Mouse (Mus musculus) thymus, postnatal 10 days (tissue): Measurements from ENCODE around the gene Phykpl.
"Not testable (repeated sequence)": the region's sequence is repeated elsewhere in the genome, so short reads cannot be mapped to it uniquely, and the experiment has no call there.

Experiments
- DNase-seq, 2 experiments: peaks; one replicate each; pipeline ENCODE4 v3.0.0; 2021; ENCODE audit warnings: low spot score in 2 of 2

Phykpl gene

DNA sequence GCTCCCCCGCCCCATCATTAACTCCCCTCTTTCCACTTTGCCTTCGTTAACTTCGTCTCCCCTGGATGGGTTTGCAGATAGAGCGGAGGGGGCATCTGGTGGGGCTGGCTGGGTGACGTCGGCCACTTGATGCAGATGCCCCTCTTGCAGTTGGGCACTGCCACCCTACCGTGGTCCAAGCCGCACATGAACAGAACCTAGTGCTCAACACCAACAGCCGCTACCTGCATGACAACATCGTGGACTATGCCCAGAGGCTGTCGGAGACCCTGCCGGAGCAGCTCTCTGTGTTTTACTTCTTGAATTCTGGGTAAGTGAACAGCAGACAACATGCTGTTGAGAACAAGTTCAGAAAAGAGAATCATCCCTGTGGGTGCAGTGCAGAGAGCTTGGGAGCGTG lies 1.9 kb downstream of the Phykpl start:
- DNase-seq: no peak

DNA sequence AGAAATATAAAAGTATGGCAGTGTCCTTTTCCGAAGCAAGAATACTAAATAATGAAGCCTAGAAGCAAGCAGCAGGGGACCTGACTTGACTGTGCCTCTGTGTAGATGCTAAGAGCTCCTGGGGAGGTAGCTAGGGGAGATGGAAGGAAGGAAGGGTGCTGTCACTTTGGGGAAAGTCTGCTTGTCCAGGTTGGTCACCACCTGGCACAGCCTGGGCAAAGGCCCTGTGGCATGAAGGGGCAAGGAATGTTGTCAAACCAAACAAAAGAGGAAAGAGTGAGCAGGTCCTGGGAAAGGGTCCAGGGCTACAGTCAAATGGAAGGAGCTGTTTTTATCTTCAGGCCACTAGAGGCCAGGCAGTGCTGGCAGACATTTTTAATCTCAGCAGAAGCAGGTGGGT lies 2.5 kb downstream of the Phykpl start:
- no peak for DNase-seq

DNA sequence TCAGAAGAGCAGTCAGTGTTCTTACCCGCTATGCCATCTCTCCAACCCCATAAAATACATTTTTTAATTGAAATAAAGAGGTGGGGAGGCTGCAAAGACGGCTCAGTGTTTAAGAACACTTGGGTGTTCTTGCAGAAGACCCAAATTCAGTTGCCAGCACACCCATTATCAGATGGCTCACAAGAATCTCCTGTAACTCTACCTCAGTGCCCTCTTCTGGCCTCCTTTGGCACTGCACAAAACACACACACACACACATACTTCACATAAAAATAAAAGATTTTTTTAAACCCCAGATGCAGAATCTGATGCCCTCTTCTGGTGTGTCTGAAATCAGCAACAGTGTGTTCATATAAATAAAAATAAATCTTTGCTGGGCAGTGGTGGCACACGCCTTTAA lies 4.3 kb downstream of the Phykpl start:
- no peak for DNase-seq

DNA sequence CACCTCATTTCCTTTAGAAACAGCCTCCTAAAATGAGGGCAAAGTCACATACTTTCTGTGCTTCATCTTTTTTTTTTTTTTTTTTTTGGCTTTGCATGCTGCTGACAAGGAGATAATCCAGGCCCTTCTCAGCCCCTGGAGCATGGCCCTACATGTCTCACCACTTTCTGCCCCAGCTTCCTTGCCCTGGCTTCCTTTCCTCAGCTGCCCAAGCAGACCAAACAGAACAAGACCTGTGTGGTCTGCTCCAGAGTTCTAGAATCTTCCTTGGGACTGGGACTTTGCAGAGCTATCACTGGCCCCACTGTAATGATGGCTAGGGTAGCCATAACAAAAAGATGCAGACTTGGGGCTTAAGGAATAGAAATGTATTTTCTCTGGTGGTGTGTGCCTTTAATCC lies 5.4 kb downstream of the Phykpl start:
- DNase-seq: no peak

DNA sequence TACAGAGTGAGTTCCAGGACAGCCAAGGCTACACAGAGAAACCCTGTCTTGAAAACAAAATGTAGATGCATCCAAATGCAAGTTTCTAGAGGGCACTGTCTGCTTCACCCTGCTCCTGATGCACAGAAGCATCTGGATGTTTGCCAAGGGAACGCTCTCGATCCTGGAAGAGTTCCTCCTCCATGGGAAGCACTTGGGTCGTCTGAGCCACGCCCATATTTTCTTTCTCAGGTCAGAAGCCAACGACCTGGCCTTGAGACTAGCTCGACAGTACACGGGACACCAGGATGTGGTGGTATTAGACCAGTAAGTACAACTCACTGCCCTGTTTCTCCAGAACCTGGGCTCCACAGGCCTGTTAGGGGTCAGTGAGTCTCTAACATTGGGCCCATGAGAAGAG lies 6.6 kb downstream of the Phykpl start:
- no peak for DNase-seq

DNA sequence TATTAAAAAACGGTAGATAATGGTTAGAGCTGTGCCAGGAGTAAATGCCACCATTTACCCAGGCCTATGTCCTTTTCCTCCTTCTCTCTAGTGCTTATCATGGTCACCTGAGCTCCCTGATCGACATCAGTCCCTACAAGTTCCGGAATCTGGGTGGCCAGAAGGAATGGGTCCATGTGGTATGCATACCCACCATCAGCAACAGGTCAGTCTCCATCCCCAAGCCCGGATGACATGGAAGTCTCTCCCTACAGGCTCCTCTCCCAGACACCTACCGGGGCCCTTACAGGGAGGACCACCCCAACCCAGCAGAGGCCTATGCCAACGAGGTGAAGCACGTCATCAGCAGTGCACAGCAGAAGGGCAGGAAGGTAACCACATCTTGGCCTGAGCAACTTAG lies 7.4 kb downstream of the Phykpl start:
- no peak for DNase-seq

DNA sequence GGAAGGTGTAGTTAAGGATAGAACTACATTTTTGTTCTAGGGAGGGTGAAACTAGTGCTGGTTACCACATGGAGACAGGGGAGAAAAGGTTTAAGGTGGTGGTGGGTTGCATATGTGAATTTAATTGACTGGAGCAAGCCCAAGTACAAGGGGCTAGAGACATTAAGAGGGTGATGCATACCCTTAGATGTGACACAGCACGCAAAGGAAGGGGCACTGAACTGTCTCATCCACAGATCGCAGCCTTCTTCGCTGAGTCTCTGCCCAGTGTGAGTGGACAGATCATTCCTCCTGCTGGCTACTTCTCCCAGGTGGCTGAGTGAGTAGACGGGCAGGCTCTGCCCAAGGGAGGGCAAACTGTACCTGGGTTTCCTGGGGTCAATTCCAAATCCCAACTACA lies 8.8 kb downstream of the Phykpl start:
- no peak for DNase-seq

DNA sequence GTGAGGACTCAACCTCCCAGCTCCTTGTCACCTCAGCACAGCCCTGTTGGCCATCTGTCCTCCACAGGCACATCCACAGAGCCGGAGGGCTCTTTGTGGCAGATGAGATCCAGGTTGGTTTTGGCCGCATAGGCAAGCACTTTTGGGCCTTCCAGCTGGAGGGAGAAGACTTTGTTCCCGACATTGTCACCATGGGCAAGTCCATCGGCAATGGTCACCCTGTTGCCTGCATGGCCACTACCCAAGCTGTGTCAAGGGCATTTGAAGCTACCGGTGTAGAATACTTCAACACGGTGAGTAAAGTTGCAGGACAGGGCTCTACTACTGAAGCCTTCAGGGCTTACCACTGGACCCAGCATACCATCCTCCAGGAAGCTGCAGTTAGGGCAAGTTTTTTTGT lies 9.3 kb downstream of the Phykpl start:
- DNase-seq: no peak

DNA sequence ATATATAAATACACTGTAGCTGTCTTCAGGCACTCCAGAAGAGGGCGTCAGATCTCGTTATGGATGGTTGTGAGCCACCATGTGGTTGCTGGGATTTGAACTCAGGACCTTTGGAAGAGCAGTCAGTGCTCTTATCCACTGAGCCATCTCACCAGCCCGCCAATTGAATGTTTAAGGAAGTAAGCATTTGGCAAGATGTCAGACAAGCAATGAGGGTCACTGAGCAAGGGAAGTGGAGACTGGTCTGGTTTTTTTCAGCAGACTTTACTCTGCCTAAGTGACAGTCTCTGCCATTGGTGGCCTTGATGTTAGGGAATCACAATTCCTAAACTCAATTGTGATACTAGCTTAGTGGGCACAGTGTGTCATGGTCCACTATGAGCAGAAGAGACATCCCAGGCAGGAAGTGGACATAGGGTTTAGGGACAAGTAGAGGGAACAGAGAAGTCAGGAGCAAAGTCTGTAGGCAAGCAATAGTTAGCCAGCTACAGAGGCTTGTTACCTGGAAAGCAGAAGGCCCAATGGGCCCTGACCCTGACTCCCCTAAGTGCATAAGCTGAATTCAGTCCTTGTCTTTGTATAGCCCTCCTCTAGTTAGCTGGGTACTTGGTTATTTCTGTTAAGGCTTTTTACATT lies 10.3 kb downstream of the Phykpl start:
- no peak for DNase-seq

DNA sequence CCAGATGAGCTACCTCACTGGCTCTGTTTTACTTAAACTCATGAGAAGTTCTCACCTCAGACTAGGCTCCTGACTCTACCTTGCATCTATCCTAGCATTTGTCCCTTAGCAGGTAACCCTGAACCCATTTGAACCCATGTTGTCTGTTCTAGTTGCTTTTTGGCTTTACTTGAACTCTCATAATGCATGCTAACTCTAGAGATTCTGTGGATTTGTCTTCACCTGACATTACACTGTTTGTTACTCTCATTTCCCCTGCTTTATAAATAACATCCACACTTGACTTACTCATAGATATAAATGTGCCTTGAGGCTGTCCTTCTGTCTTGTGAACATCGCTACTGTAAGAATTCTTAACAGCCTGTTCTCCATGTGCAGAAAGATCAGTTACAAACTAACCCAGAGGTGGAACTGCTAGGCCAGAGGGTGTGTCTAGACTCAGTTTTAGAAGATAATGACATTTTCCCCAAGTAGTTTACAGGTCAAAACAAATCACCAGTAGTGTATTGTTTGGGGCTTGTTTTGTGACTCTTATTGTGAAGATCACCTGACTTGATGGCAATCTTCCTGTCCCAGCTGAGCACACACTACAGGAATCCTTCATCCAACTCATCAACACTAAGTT lies 11.0 kb downstream of the Phykpl start:
- DNase-seq: no peak

DNA sequence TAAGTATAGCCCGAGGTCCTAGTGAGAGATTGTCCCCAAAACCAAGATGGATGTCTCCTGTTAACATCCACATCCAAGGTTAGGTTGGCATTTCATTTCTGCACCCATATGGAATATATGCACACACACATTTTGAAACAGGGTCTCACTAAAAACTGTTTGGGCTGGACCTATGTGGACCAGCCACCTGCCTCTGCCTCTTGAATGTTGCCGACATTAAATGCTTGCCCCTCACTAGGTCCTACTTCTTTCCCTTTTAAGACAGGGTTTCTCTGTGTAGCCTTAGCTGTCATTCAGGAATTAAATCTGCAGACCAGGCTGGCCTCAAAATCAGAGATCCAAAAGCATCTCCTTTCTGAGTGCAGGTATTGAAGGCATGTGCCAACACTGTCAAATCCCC lies 13.0 kb downstream of the Phykpl start:
- no peak for DNase-seq

DNA sequence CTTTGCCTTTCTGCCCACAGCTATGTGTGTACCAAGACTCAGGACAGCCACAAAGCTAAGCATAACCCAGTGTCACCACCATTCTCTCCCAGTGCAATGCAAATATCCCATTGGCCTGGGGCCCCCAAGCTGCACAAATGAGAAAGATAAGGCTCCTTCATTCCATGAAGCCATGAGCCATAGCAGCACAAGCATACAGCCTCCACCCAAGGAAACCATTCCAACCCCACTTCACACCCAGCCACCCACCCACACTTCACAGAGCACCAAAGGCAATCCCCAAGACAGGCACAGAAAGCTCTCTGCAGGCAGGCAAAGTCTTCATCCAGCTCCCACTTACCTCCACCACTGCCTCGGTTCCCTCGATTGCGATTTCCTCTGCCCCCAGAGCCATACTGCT lies 17.7 kb downstream of the Phykpl start:
- no peak for DNase-seq

DNA sequence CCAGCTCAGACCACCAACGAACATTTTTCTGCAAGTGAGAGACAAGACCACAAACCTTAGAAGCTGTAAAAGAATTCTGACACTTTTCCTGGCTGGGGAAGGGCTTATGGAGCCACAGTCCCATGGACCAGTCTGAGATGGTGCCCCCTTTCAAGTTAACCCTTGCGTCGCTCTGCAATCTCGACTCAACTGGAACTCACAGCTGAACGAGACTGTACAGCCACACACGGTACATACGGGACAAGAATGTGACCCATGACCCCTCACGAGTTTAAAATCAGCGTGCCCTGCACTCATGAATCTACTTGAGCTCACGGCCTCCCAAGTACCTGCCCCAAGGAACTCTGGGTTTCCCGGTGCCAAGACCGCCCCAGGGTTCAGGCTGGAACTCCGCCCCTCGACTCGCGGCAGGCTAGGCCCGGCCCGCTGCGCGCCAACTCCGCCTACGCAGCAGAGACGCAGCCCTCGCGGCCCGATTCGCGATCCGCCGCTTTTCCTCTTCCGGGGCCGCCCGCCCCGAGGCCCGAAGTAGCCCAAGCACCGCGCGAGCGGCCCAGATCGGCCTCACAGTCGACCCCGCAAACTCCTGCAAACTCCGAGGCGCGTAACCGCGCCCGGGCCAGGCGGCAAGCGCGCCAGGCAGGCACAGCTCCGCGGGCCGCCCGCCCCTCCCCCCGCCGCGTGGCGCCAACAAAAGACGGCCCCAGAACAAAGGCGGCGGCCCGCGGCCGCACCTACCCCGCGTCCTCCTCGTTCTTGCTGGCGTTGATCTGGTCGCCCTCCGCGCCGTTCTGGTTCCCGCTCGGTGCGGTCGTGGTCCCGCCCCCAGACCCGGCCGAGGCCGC lies 21.3 kb downstream of the Phykpl start:
- peak; percentile 82 to 85 for DNase-seq

DNA sequence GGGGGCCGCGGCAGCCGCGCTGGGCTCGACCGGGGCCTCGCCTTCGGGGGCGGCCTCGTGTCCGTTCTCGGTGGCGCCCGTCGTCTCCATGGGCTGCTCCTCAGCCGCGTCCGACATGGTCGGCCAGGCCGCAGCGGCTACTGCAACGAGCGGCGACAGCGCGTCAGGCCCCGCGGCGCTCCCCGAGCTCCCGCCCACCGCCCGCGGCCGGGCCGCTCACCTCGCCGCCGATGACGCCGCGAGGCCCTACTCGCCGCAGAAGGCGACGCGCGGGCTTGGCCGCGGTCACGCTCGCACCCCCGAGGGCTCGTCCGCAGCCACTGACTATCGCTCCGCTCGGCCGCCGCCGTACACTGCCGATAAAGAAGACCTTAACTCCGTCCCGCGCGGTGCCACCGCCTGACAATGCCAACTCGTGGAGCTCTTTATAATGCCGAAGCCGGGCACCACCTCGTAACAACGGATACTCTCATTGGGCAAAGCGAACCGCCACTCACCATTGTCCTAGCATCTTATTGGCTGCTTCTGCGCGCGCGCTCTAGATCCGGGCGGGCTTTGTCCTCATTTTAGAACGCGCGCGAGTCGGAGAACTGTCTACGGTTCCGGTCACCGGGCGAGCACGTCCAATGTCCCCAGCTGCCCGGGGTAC lies 22.0 kb downstream of the Phykpl start, which contains the start of gene Hnrnpab:
Gene Hnrnpab (minus strand): TSS at position 401 of the 649 bp plus-strand sequence.
- peak; percentile 95 to 97 for DNase-seq

DNA sequence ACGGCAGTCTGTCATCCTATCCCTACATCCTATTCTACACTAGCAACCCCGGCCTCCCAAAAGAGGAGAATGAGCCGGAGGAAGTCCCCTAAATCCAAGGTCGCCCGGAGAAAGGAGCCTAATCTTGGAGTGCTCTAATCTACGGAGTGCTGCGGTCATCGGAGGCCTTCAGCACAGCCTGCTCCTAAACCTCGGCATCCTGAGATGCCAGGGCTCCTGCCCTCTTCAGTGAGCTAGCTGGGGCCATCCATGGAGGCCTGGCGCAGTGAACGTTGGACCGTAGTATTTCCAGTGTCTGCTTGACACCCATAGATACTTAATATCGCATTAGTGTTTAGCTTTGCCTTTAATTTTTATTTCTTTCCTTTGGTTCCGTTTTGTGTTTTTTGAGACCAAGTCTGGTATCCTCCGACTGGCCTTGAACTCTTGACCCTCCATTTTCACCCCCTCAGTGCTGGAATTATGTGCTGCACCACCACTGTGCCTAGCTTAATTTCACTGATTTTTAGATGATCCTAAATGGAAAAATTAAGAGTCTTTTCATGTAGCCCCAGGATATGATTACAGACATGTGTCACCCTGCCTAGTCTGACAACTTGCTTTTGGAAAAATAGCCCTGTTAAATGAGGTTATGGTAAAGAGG lies 22.7 kb downstream of the Phykpl start:
- DNase-seq: no peak

DNA sequence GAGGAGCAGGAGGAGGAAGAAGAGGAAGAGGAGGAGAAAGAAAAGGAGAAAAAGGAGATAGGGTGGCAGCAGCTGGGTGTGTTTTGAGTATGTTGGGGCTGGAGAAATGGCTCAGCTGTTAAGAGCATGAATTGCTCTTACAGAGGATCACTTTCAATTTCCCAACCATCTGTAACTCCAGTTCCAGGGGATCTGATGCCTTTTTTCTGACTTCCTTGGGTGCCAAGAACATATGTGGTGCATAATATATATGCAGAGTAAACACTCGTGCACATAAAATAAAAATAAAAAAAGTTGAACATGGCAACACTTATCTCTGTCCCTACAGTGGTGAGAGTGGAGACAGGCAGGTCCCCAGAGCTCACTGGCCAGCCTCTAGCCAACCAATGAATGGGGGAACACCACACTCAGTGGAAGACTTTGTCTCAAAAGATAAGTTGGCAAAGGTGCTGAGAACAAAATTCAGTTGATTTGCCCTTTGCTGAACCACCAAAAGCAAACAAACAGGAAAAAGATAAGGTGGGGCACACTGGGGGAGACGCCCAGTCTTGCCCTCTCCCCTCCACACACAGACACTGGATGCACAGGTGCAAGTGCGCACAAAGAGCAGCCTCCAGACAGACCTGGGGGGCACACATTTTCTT lies 24.8 kb downstream of the Phykpl start:
- DNase-seq: no peak

DNA sequence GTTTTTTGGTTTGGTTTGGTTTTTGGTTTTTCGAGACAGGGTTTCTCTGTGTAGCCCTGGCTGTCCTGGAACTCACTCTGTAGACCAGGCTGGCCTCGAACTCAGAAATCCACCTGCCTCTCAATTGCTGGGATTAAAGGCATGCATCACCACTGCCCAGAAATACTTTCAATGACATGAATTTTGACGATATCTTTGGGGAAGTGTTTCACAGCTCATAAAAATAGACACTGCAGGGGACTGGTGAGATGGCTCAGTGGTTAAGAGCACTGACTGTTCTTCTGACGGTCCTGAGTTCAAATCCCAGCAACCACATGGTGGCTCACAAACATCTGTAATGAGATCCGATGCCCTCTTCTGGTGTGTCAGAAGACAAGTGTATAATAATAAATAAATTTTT lies 25.4 kb downstream of the Phykpl start:
- not testable (repeated sequence) for DNase-seq

DNA sequence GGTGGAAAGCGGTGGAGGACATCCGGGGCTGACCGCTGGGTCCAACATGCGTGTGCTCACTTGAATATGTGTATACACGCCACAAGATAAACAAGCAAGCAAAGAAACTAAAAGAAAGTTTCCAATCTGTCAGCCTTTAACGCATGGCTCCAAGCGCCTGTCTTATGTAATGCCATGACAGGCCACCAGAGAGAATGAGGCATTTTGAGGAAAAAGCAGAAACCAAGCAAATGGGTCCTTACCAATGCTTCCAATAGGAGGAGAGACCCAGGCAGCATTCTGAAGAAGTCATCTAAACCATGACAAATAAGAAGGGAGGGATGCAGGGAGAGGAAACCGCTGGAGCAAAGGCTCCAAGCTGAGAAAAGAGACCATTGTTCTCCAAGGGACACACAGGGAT lies 29.7 kb downstream of the Phykpl start:
- no peak for DNase-seq

DNA sequence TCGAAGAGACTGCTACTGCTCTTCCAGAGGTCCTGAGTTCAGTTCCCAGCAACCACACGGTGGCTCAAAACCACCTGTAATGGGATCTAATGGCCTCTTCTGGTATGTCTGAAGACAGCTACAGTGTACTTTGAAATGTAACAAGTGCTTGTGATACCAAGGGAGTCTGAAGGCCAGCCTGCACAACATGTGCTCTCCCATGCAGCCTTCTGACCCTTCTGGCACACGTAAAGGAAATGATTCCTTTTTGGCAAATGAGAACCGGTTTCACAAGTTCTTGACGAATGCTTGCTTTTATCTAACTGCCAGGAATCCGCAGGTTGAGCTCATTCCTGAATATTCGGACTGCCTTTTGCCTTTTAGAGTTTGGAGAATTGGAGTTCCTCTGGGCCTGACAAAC lies 30.6 kb downstream of the Phykpl start:
- DNase-seq: no peak

DNA sequence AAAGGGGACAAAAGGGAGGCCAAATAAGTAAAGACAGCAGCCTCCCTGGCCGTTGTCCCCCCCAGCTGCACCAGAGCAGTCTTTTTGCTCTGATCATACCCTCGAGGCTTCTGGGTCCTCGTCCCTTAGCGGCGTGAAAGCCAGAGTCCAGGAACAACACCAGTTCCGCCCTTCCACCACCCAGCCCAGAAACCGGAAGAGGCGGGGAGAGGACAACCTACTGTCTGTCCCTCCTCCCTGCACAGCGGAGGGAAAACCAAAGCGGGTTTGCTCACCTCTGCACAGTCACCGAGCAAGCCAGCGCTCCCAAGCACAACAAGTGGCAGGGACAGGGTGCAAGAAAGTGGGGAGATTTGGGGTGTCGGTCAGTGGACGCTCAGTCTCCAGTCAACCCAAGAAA lies 31.0 kb downstream of the Phykpl start:
- DNase-seq: peak; percentile 48 to 65

DNA sequence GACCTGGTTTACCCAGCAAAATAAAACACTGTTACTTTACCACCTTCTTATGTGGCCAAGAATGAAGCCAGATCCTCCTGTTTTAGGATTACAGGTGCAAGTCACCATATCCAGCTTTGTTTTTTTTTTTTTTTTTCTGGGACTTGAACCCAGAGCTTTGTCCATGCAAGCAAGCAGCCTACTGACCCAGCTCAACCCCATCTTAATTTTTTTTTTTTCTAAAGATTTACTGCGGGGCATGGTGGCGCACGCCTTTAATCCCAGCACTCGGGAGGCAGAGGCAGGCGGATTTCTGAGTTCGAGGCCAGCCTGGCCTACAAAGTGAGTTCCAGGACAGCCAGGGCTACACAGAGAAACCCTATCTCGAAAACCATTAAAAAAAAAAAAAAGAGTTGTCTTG lies 31.6 kb downstream of the Phykpl start:
- not testable (repeated sequence) for DNase-seq
